Comparison of ENCODE assay signal across 8 mouse cellular contexts in the genomic region with DNA sequence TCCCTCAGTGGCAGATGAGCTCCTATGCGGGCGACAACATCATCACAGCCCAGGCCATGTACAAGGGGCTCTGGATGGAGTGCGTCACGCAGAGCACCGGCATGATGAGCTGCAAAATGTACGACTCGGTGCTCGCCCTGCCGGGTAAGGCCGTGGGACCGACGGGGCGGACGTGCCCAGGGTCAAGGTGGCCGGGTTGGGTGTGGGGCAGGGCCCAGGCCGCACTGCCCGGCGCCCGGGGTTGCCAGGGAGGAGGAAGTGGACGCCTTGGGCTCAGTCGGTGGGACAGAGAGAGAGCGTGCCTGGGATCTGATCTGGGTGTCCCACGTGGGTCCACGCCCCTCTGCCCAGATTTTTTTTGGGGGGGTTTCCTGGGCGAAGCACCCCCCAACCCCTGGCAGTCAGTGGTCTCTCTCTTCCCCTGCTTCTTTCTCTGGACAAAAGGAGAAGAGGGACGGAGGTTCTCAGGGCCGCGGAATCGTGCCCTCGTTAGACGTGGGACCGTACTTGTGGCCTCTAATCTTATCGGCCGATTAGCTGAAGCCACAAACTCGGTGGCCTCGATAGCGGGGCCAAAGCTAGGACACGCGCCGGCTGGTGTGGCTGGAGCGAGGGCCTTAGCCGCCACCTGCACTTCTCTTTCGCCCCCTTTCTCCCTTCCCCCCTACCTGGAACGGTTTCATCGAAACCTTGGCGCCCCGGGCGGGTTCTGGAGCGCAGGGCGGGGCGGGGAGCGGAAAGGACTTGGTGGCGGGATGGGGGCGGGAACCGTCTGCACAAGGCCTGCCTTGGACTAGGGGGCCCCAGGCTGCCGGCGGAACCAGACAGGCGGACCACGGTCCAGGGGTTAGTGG. TPM values are rescaled to one million over a fixed set of nuclear protein-coding genes. Genes with fewer than 3 reads are reported as not detected.
DNase-seq lines count a peak whose midpoint lies in the region; ATAC-seq and TF ChIP-seq lines count a peak whose summit lies in the region.

No protein-coding gene starts in this region.

- peaks cover 67% of the 10 kb centered on the region for H3K27me3 ChIP-seq in embryonic facial prominence, embryonic 12.5 days
- peaks cover 76% of the 10 kb centered on the region for H3K27me3 ChIP-seq in hindbrain, embryonic 12.5 days
- H3K27me3 ChIP-seq in liver, adult 2 months (ENCODE audit: control insufficient read depth, insufficient read depth, low read length), result peaks cover 12% of the 10 kb centered on the region
- H3K27me3 ChIP-seq in myocyte (ENCODE audit: control insufficient read depth, insufficient read depth, insufficient read length), result peaks cover 36% of the 10 kb centered on the region

- peak overlapping the region; percentile 37 for H3K4me3 ChIP-seq in embryonic facial prominence, embryonic 12.5 days
- H3K4me3 ChIP-seq in hindbrain, embryonic 12.5 days, result peak overlapping the region; percentile 29
- H3K4me3 ChIP-seq in liver, adult 2 months (ENCODE audit: insufficient read depth, low read depth, low read length), result peak overlapping the region; percentile 29; the same call in 1 of the 2 replicates
- H3K4me3 ChIP-seq in myocyte, result no peak overlapping the region

- H3K4me2 ChIP-seq in embryonic facial prominence, embryonic 12.5 days (replicated peaks), result peak overlapping the region; percentile 53
- H3K4me2 ChIP-seq in hindbrain, embryonic 12.5 days (replicated peaks), result peak overlapping the region; percentile 41
- H3K4me2 ChIP-seq in myocyte (ENCODE audit: low read depth), result no peak overlapping the region

- peak overlapping the region; percentile 21; the same call in 1 of the 2 replicates for H3K9ac ChIP-seq in embryonic facial prominence, embryonic 12.5 days
- H3K9ac ChIP-seq in hindbrain, embryonic 12.5 days, result peak overlapping the region; percentile 47
- H3K9ac ChIP-seq in liver, adult 2 months (ENCODE audit: low read depth, low read length), result no peak overlapping the region

- peaks cover 32% of the 10 kb centered on the region for H3K36me3 ChIP-seq in embryonic facial prominence, embryonic 12.5 days
- peaks cover 26% of the 10 kb centered on the region for H3K36me3 ChIP-seq in hindbrain, embryonic 12.5 days
- peaks cover 2% of the 10 kb centered on the region; the same call in 1 of the 2 replicates for H3K36me3 ChIP-seq in liver, adult 2 months (ENCODE audit: control insufficient read depth, insufficient read depth, low read length)
- H3K36me3 ChIP-seq in myocyte (ENCODE audit: control insufficient read depth, insufficient read depth), result peaks cover 19% of the 10 kb centered on the region

- no peak for TF ChIP-seq POLR2A in liver, adult 2 months (IDR thresholded peaks at IDR 0.05; ENCODE audit: extremely low read depth, insufficient read depth, low read length)
- no peak for TF ChIP-seq POLR2A in myocyte (IDR thresholded peaks at IDR 0.05; ENCODE audit: insufficient read length, low read depth)

- no peaks in the 10 kb centered on the region for H3K79me2 ChIP-seq in liver, adult 2 months (ENCODE audit: control insufficient read depth, insufficient read depth, low read length)
- no peaks in the 10 kb centered on the region for H3K79me2 ChIP-seq in myocyte (ENCODE audit: control insufficient read depth, insufficient read depth)

- H3K9me3 ChIP-seq in embryonic facial prominence, embryonic 12.5 days, result no peaks in the 10 kb centered on the region
- H3K9me3 ChIP-seq in hindbrain, embryonic 12.5 days (replicated peaks), result no peaks in the 10 kb centered on the region

- TF ChIP-seq CTCF in liver, adult 2 months (IDR thresholded peaks at IDR 0.05; ENCODE audit: low read depth, low read length), result no peak

- peak; percentile 50 for DNase-seq in adrenal gland, postnatal 10 days
- no peak for DNase-seq in adrenal gland, adult 8-10 months
- no peak for DNase-seq in liver, adult 2 months (ENCODE audit: extremely low read depth, low read depth, low spot score)
- DNase-seq in cerebellum, adult 11 months, result no peak

- H3K27ac ChIP-seq in embryonic facial prominence, embryonic 12.5 days, result 0 out of 2 replicates have a peak overlapping the region, but pooled peaks have one; percentile 25
- no peak overlapping the region for H3K27ac ChIP-seq in hindbrain, embryonic 12.5 days
- no peak overlapping the region for H3K27ac ChIP-seq in liver, adult 2 months (replicated peaks; ENCODE audit: insufficient read depth, low read depth, low read length)

- H3ac ChIP-seq in myocyte (ENCODE audit: control insufficient read depth, insufficient read length), result no peak overlapping the region

- peaks cover 8% of the 10 kb centered on the region; the same call in 1 of the 2 replicates for H3K4me1 ChIP-seq in embryonic facial prominence, embryonic 12.5 days
- peaks cover 12% of the 10 kb centered on the region for H3K4me1 ChIP-seq in hindbrain, embryonic 12.5 days
- 0 out of 2 replicates have a peak, but pooled peaks cover 3% of the 10 kb centered on the region for H3K4me1 ChIP-seq in liver, adult 2 months (ENCODE audit: control insufficient read depth, insufficient read depth, low read length)

- ATAC-seq in embryonic facial prominence, embryonic 12.5 days (ENCODE audit: insufficient number of reproducible peaks, insufficient read depth, low FRiP score, low TSS enrichment), result 0 out of 2 replicates have a peak, but pooled peaks have one; percentile 23
- peak; percentile 46; the same call in 1 of the 2 replicates for ATAC-seq in hindbrain, embryonic 12.5 days (ENCODE audit: low FRiP score)
- ATAC-seq in monocyte, adult 5-6 weeks (replicated peaks; ENCODE audit: insufficient number of reproducible peaks, low FRiP score, low TSS enrichment, poor library complexity, severe bottlenecking), result no peak

- WGBS in embryonic facial prominence, embryonic 12.5 days, result 1% methylated on average over 59 of the region's 59 CpGs
- 1% methylated on average over 59 of the region's 59 CpGs for WGBS in hindbrain, embryonic 12.5 days
- 5% methylated on average over 59 of the region's 59 CpGs for WGBS in liver, adult 2 months

TF ChIP-seq in myocyte, 11 proteins besides CTCF, POLR2A, EP300 and RAD21:
- TF ChIP-seq POLR2AphosphoS2 (IDR thresholded peaks at IDR 0.05; ENCODE audit: insufficient read length, low read depth) (peak; percentile 20), TCF3 (IDR thresholded peaks at IDR 0.05; ENCODE audit: insufficient read length, low read depth) (no peak)

RNA-seq across cellular contexts. Expression of gene Cldn7, which starts 1.7 kb away (rescaled TPM):
- total RNA-seq in adrenal gland, postnatal 10 days (2021), result 1 to 10 TPM in 1 of 2 experiments, under 1 TPM in 1; 0.70 to 1.2 TPM
- under 1 TPM in 1 of 4 experiments, not detected in 3; 0.55 TPM for total RNA-seq in adrenal gland, adult 8-10 months (2022)
- 29.6 and 32.2 TPM in 2 replicates for polyA plus RNA-seq in embryonic facial prominence, embryonic 12.5 days (2016; fragmentation: Nextera tagmentation; extraction: Ambion mirVana)
- 9.5 and 21.8 TPM in 2 replicates for polyA plus RNA-seq in hindbrain, embryonic 12.5 days (2016; fragmentation: Nextera tagmentation; extraction: Ambion mirVana)
- total RNA-seq in liver, adult 2 months (2014; rRNA removed), result 0.20 and 0.37 TPM in 2 replicates
- 0.26 and 0.46 TPM in 2 replicates for polyA plus RNA-seq in liver, adult 2 months (2012; rRNA removed)
- polyA plus RNA-seq in myocyte (2012; fragmentation: generic; extraction: Trizol), result not detected
- total RNA-seq in monocyte, adult 5-6 weeks (2017), result not detected in 3 replicates

RNA-seq across cellular contexts. Expression of gene Ctdnep1, which starts 14.7 kb away (rescaled TPM):
- 100 to 1,000 TPM; 117 to 148 TPM for total RNA-seq in adrenal gland, postnatal 10 days (2021)
- total RNA-seq in adrenal gland, adult 8-10 months (2022), result 100 to 1,000 TPM; 109 to 125 (median 120) TPM
- polyA plus RNA-seq in embryonic facial prominence, embryonic 12.5 days (2016; fragmentation: Nextera tagmentation; extraction: Ambion mirVana), result 32.4 and 32.8 TPM in 2 replicates
- 22.4 and 26.1 TPM in 2 replicates for polyA plus RNA-seq in hindbrain, embryonic 12.5 days (2016; fragmentation: Nextera tagmentation; extraction: Ambion mirVana)
- total RNA-seq in liver, adult 2 months (2014; rRNA removed), result 6.6 and 13.4 TPM in 2 replicates
- polyA plus RNA-seq in liver, adult 2 months (2012; rRNA removed), result 39.1 and 45.3 TPM in 2 replicates
- polyA plus RNA-seq in myocyte (2012; fragmentation: generic; extraction: Trizol), result 146 TPM
- 19.4 to 30.8 TPM (median 23.6 TPM) in 3 replicates for total RNA-seq in monocyte, adult 5-6 weeks (2017)

RNA-seq across cellular contexts. Expression of gene Elp5, which starts 16.1 kb away (rescaled TPM):
- 10 to 100 TPM; 66.8 to 71.4 TPM for total RNA-seq in adrenal gland, postnatal 10 days (2021)
- 10 to 100 TPM; 56.9 to 87.4 (median 73.6) TPM for total RNA-seq in adrenal gland, adult 8-10 months (2022)
- 123 and 130 TPM in 2 replicates for polyA plus RNA-seq in embryonic facial prominence, embryonic 12.5 days (2016; fragmentation: Nextera tagmentation; extraction: Ambion mirVana)
- polyA plus RNA-seq in hindbrain, embryonic 12.5 days (2016; fragmentation: Nextera tagmentation; extraction: Ambion mirVana), result 123 and 127 TPM in 2 replicates
- total RNA-seq in liver, adult 2 months (2014; rRNA removed), result 19.5 and 21.3 TPM in 2 replicates
- polyA plus RNA-seq in liver, adult 2 months (2012; rRNA removed), result 30.8 and 33.7 TPM in 2 replicates
- polyA plus RNA-seq in myocyte (2012; fragmentation: generic; extraction: Trizol), result 91.5 TPM
- 29.0 to 43.7 TPM (median 33.9 TPM) in 3 replicates for total RNA-seq in monocyte, adult 5-6 weeks (2017)

RNA-seq across cellular contexts. Expression of gene Slc2a4, which starts 18.2 kb away (rescaled TPM):
- total RNA-seq in adrenal gland, postnatal 10 days (2021), result 10 to 100 TPM; 67.6 to 81.9 TPM
- total RNA-seq in adrenal gland, adult 8-10 months (2022), result 10 to 100 TPM; 36.5 to 90.1 (median 50.0) TPM
- polyA plus RNA-seq in embryonic facial prominence, embryonic 12.5 days (2016; fragmentation: Nextera tagmentation; extraction: Ambion mirVana), result 34.2 and 36.1 TPM in 2 replicates
- polyA plus RNA-seq in hindbrain, embryonic 12.5 days (2016; fragmentation: Nextera tagmentation; extraction: Ambion mirVana), result 9.6 and 12.9 TPM in 2 replicates
- 0.60 and 0.83 TPM in 2 replicates for total RNA-seq in liver, adult 2 months (2014; rRNA removed)
- polyA plus RNA-seq in liver, adult 2 months (2012; rRNA removed), result 0.39 and 0.58 TPM in 2 replicates
- 14.1 TPM for polyA plus RNA-seq in myocyte (2012; fragmentation: generic; extraction: Trizol)
- total RNA-seq in monocyte, adult 5-6 weeks (2017), result not detected in 3 replicates

RNA-seq across cellular contexts. Expression of gene Gabarap, which starts 24.7 kb away (rescaled TPM):
- 100 to 1,000 TPM; 339 to 345 TPM for total RNA-seq in adrenal gland, postnatal 10 days (2021)
- 100 to 1,000 TPM; 369 to 430 (median 397) TPM for total RNA-seq in adrenal gland, adult 8-10 months (2022)
- polyA plus RNA-seq in embryonic facial prominence, embryonic 12.5 days (2016; fragmentation: Nextera tagmentation; extraction: Ambion mirVana), result 463 and 471 TPM in 2 replicates
- polyA plus RNA-seq in hindbrain, embryonic 12.5 days (2016; fragmentation: Nextera tagmentation; extraction: Ambion mirVana), result 598 and 607 TPM in 2 replicates
- total RNA-seq in liver, adult 2 months (2014; rRNA removed), result 175 and 176 TPM in 2 replicates
- polyA plus RNA-seq in liver, adult 2 months (2012; rRNA removed), result 430 and 476 TPM in 2 replicates
- 530 TPM for polyA plus RNA-seq in myocyte (2012; fragmentation: generic; extraction: Trizol)
- 244 to 340 TPM (median 296 TPM) in 3 replicates for total RNA-seq in monocyte, adult 5-6 weeks (2017)
